Mouse (Mus musculus) large intestine, adult 2 months (tissue): ENCODE data around the gene Adgrl3. TPM values are rescaled to one million over a fixed set of nuclear protein-coding genes. Genes with fewer than 3 reads are reported as not detected.

Source experiments
- DNase-seq: peaks from one replicate; pipeline ENCODE4 v3.0.0-alpha.2; 2012; ENCODE audit warnings: low read depth, low spot score
- WGBS: fragments of 180-500 bp; shearing (Covaris S2); methylation state at CpG from one replicate; pipeline ENCODE4 v1.1.7; 2018; 5-methylcytosine and 5-hydroxymethylcytosine counted together
- polyA plus RNA-seq: library from polyadenylated mRNA; depleted of rRNA; stranded (reverse); fragments of >200 nt; gene quantifications from 2 replicates; pipeline ENCODE4 v1.2.3, GENCODE M21; 2012

The Adgrl3 gene
- polyA plus RNA-seq, 1 experiment = 1.4 TPM

DNA sequence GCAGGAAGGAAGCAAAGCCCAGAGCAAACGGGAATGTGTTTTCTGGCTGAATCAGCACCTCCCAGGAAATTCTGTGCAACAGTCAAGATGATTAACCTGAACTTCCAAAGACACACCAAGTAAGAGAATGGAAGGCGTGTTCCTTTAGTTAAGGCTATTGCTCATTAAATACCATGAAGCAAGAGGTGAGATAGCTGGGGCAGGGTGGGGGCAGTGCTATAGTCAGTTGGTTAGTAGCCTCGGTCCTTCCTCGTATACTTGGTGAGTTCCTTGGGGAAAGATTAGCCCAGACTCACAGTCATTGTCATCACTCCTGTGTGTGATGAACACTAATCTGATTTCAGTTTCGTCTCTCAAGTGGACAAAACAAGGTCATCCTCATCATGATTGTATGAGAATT, 53.0 kb downstream of the Adgrl3 start:
- DNase-seq = no peak
- WGBS = 51% methylated on average over 5 of the region's 5 CpGs

- DNase-seq = no peak
- WGBS = 66% methylated on average over 1 of the region's 1 CpGs
These were observed 53.9 kb downstream of the Adgrl3 start for GRCm38 (mm10) chr5:81073875-81074274.

GRCm38 (mm10) chr5:81076377-81076776, 56.4 kb downstream of the Adgrl3 start:
- DNase-seq = no peak
- WGBS = 63% methylated on average over 5 of the region's 5 CpGs

GRCm38 (mm10) chr5:81077031-81077430, 57.1 kb downstream of the Adgrl3 start:
- 89% methylated on average over 7 of the region's 7 CpGs for WGBS
- no peak for DNase-seq

GRCm38 (mm10) chr5:81077990-81078389, 58.1 kb downstream of the Adgrl3 start:
- WGBS = 75% methylated on average over 1 of the region's 1 CpGs
- no peak for DNase-seq

GRCm38 (mm10) chr5:81083698-81084360, 63.9 kb downstream of the Adgrl3 start:
- 71% methylated on average over 5 of the region's 5 CpGs for WGBS
- no peak for DNase-seq

DNA sequence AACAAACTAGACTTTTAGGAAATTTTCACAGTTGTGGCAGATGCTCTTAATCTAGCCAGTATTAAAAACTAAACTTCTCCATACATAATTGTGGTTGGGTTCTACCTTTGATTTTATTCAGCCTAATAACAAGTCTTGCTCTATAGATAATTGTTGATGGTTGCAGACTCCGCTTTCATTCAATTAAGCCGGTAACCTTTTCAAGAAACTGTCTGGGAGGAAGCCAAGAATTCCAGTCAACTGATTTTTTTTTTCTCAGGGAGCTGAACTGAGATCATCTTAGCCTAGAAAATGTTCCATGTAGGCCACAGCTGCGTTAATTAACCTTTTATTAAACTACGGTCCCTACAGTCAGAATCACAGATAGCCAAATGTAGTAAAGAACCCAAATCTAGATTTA, 65.2 kb downstream of the Adgrl3 start:
- DNase-seq = no peak
- WGBS = 73% methylated on average over 4 of the region's 4 CpGs

- DNase-seq = no peak
- 78% methylated on average over 2 of the region's 2 CpGs for WGBS
These were observed 68.7 kb downstream of the Adgrl3 start for GRCm38 (mm10) chr5:81088667-81089066.

- 69% methylated on average over 3 of the region's 3 CpGs for WGBS
- no peak for DNase-seq
These were observed 74.7 kb downstream of the Adgrl3 start for GRCm38 (mm10) chr5:81094618-81095017.

GRCm38 (mm10) chr5:81097131-81097530, 77.2 kb downstream of the Adgrl3 start:
- 93% methylated on average over 4 of the region's 4 CpGs for WGBS
- DNase-seq = no peak

- no peak for DNase-seq
- WGBS = 63% methylated on average over 1 of the region's 1 CpGs
These were observed 87.5 kb downstream of the Adgrl3 start for GRCm38 (mm10) chr5:81107431-81107830.

DNA sequence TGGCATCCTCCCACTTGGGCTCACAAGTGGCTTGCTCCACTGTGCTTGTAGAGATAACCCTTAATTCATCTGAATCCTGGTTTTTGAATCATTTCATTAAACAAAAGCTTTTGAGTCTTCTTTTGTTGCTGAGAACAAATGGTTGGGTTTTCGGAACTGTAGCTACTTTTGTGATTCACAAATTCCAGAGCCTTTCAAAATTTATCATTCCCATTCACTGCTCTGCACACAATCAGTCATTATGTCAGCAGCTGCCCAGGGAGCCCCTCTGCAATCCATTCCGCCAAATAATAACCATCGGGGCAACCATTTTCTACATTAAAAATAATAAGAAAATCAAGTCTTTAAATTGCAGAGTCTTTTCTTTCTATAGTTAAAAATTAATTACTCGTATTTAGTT, 104.5 kb downstream of the Adgrl3 start:
- 83% methylated on average over 4 of the region's 4 CpGs for WGBS
- DNase-seq = no peak

DNA sequence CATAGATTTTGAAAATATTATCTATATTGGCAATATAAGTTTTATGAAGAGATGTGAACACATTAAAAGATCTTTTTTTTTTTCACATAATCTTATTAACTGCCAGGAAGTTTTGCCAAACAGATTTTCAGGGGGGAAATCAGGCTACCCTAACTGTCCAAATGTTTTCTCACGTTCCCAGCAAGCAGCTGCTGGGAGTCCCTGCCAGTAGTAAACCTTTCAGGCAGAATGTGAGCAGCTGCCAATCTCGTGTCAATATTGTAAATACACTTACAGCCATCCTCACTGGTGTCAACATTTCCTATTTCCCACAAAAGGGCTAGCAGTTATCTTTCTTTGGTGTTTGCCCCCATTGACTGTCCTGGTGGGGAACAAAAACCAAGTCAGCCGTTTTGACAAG, 107.7 kb downstream of the Adgrl3 start:
- 22% methylated on average over 3 of the region's 3 CpGs for WGBS
- DNase-seq = no peak

DNA sequence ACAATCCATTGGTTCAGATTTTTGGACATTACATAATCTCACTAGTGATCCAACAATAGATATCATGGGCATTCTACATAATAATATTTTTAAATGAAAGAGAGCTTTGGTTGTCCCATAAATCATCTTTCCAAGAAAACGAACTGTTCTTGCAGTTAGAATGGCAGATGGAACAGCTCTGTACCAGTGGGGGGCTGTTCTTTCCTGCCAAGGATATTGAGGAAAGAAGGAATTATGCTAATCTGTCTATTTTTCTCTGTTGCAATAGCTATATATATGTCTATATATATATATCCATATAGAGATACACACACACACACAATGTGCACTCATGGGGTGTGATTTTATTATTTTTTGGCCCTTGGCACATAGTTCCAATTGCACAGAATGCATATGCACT, 116.5 kb downstream of the Adgrl3 start:
- 69% methylated on average over 1 of the region's 1 CpGs for WGBS
- no peak for DNase-seq

- no peak for DNase-seq
- 53% methylated on average over 12 of the region's 12 CpGs for WGBS
These were observed 135.9 kb downstream of the Adgrl3 start for GRCm38 (mm10) chr5:81155791-81156190.

DNA sequence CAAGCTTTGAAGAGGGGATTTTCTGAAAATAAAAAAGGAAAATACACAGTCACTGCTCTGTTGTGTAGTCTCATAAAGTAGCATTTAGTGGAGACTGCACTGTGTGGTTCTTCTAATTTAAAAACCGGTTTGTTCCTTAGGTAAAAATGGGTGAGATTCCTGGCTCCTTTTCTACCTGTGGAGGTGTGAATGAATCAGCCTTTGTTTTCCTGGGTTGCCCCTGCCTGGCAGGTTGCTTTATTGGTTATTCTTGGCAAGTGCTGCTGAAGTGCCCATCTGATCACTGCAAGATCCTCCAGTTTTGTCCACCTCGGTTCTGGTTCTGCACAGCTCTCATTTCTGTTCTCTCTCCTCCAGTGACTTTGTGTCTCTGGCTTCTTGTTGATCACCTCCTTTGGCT, 136.3 kb downstream of the Adgrl3 start:
- 26% methylated on average over 2 of the region's 2 CpGs for WGBS
- DNase-seq = no peak

- no peak for DNase-seq
- 66% methylated on average over 5 of the region's 5 CpGs for WGBS
These were observed 136.9 kb downstream of the Adgrl3 start for GRCm38 (mm10) chr5:81156796-81157195.

GRCm38 (mm10) chr5:81159013-81159412, 139.1 kb downstream of the Adgrl3 start:
- WGBS = 92% methylated on average over 12 of the region's 12 CpGs
- no peak for DNase-seq

- WGBS = 86% methylated on average over 6 of the region's 6 CpGs
These were observed 140.5 kb downstream of the Adgrl3 start for GRCm38 (mm10) chr5:81160431-81160830.

DNA sequence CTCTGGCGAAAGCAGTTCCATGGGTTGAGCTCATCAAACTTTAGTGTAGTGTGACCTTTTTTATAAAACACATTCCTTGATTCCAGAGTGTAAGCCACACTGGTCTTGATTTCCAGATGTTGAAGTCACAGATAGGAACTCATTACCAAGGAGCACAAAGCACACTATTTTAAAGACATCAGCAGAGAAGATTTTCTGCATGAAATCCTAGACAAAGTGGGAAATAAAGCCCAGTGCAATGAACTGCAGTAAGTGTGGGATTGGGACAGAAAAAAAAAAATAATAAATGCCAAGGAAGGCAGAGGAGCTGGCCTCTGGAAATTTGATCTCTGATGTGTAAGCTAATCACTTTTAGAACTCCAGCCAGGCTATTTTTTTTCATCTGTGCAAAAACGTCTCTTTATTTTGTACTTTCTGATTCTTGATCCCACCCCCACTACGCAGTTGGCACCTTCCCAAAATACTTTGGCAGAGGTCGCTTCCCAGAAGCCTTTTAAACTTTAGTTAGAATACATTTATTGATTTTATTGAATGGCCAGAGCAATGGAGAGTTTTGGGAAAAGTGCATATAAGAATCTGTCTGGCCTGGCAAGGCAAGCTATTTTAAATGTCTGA, 169.0 kb downstream of the Adgrl3 start:
- WGBS = 45% methylated on average over 4 of the region's 4 CpGs
- no peak for DNase-seq

More at GRCm38 (mm10) chr5:81160431-81160830, 140.5 kb downstream of the Adgrl3 start:
- no peak for DNase-seq

DNA sequence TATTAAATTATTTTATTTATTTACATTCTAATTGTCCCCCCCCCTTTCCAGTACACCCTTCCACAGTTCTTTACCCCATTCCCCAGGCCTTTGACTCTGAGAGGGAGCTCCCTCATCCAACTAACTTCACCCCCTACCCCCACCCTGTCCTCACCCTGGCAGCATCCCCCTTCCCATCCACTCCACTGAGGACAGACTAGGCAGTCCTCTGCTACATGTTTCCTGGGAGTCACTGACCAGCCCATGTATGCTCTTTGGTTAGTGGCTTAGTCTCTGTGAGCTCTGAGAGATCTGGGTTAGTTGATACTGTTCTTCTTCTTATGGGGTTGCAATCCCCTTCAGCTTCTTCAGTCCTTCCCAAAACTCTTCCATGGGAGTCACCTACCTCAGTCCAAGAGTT, 180.4 kb downstream of the Adgrl3 start:
- DNase-seq = no peak

DNA sequence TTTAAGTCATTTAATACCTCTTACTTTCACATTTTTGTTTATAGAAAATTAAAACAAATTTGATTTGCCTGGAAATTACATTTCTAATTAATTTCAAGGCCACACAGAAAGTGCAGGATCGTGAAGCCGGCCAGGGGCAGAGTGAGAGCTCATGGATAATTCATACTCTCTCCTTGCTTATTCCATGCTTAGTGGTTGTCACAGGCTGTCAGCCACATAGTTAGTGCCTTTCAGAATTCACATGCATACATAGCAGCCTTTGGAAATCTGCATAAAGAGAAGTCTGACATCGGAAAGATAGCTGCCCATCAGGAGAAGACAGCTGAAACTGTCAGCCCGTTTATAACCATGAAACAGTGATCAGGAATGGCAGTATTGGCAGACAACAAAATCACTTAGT, 181.9 kb downstream of the Adgrl3 start:
- 88% methylated on average over 4 of the region's 4 CpGs for WGBS
- DNase-seq = no peak
